Mouse (Mus musculus) layer of hippocampus, adult 2 months (tissue): Measurements from ENCODE around the gene Capn7. TPM values are rescaled to one million over a fixed set of nuclear protein-coding genes. Genes with fewer than 3 reads are reported as not detected.

ENCODE experiments used
- DNase-seq, 2 experiments: peaks; one replicate each; pipeline ENCODE4 v3.0.0; 2022; ENCODE audit warnings: low spot score in 2 of 2
- H3K27ac ChIP-seq: fragments of 200-600 bp; 2 replicates; pipeline ENCODE4 v1.8.1; 2022
- H3K4me3 ChIP-seq: fragments of 200-600 bp; 2 replicates; pipeline ENCODE4 v1.8.1; 2022; ENCODE audit warnings: mild to moderate bottlenecking
- CTCF ChIP-seq: fragments of 200-600 bp; conservative IDR thresholded peaks from 2 replicates; pipeline ENCODE4 v1.8.1; 2022; ENCODE audit warnings: antibody characterized with exemption, mild to moderate bottlenecking, moderate library complexity
- total RNA-seq, 2 experiments: library from RNA; stranded (reverse); gene quantifications; 2 replicates each; pipeline ENCODE4 v1.2.3; 2021

Capn7 gene
- total RNA-seq, 2 experiments from 2014 or later, result 35.6 to 39.4 TPM

- no peak for DNase-seq
- Histone ChIP-seq H3K4me3 (no peak overlapping the region), H3K27ac (no peak overlapping the region)
- no peak for TF ChIP-seq CTCF
These were observed 9.2 kb upstream of the Capn7 start for GRCm38 (mm10) chr14:31327196-31327595.

GRCm38 (mm10) chr14:31327681-31328080, 8.8 kb upstream of the Capn7 start:
- TF ChIP-seq CTCF, result peak; percentile 67
- H3K27ac ChIP-seq, result no peak overlapping the region
- DNase-seq, result no peak
- no peak overlapping the region for H3K4me3 ChIP-seq

GRCm38 (mm10) chr14:31329741-31330140, 6.7 kb upstream of the Capn7 start:
- Histone ChIP-seq H3K4me3 (no peak overlapping the region), H3K27ac (no peak overlapping the region)
- no peak for DNase-seq
- TF ChIP-seq CTCF, result no peak

GRCm38 (mm10) chr14:31330957-31331356, 5.5 kb upstream of the Capn7 start:
- no peak for TF ChIP-seq CTCF
- no peak for DNase-seq
- no peak overlapping the region for H3K27ac ChIP-seq
- H3K4me3 ChIP-seq, result no peak overlapping the region

GRCm38 (mm10) chr14:31335765-31336164, 673 bp upstream of the Capn7 start:
- TF ChIP-seq CTCF, result no peak
- DNase-seq, result peak in 1 of 2 experiments; percentile 11
- Histone ChIP-seq H3K4me3 (peak overlapping the region; percentile 87), H3K27ac (peak overlapping the region; percentile 92)

- DNase-seq, result no peak
- peak overlapping the region; percentile 92 for H3K27ac ChIP-seq
- peak overlapping the region; percentile 87 for H3K4me3 ChIP-seq
- TF ChIP-seq CTCF, result no peak
These were observed 968 bp downstream of the Capn7 start for GRCm38 (mm10) chr14:31337406-31337805.

- DNase-seq, result no peak
- no peak overlapping the region for H3K27ac ChIP-seq
- no peak for TF ChIP-seq CTCF
- H3K4me3 ChIP-seq, result peak overlapping the region; percentile 87
These were observed 1.5 kb downstream of the Capn7 start for GRCm38 (mm10) chr14:31337947-31338346.

- Histone ChIP-seq H3K27ac (no peak overlapping the region), H3K4me3 (no peak overlapping the region)
- TF ChIP-seq CTCF, result no peak
- no peak for DNase-seq
These were observed 6.8 kb downstream of the Capn7 start for GRCm38 (mm10) chr14:31343241-31343640.

GRCm38 (mm10) chr14:31345367-31345766, 8.9 kb downstream of the Capn7 start:
- no peak overlapping the region for H3K4me3 ChIP-seq
- no peak for TF ChIP-seq CTCF
- no peak for DNase-seq
- no peak overlapping the region for H3K27ac ChIP-seq

GRCm38 (mm10) chr14:31362236-31362635, 25.8 kb downstream of the Capn7 start:
- TF ChIP-seq CTCF, result no peak
- DNase-seq, result no peak
- Histone ChIP-seq H3K4me3 (no peak overlapping the region), H3K27ac (no peak overlapping the region)

GRCm38 (mm10) chr14:31364589-31364988, 28.2 kb downstream of the Capn7 start:
- no peak for DNase-seq
- TF ChIP-seq CTCF, result no peak

GRCm38 (mm10) chr14:31365350-31365749, 28.9 kb downstream of the Capn7 start:
- peak; percentile 53 to 88 for DNase-seq
- H3K4me3 ChIP-seq, result no peak overlapping the region
- TF ChIP-seq CTCF, result peak; percentile 90
- no peak overlapping the region for H3K27ac ChIP-seq

More at GRCm38 (mm10) chr14:31364589-31364988, 28.2 kb downstream of the Capn7 start:
- Histone ChIP-seq H3K27ac (no peak overlapping the region), H3K4me3 (no peak overlapping the region)

- Histone ChIP-seq H3K27ac (peak overlapping the region; percentile 40; the same call in 1 of the 2 replicates), H3K4me3 (no peak overlapping the region)
- DNase-seq, result no peak
- no peak for TF ChIP-seq CTCF
These were observed 31.5 kb downstream of the Capn7 start for GRCm38 (mm10) chr14:31367951-31368350.

GRCm38 (mm10) chr14:31369377-31369776, 32.9 kb downstream of the Capn7 start:
- no peak for DNase-seq
- Histone ChIP-seq H3K4me3 (no peak overlapping the region), H3K27ac (peak overlapping the region; percentile 40; the same call in 1 of the 2 replicates)
- TF ChIP-seq CTCF, result no peak

- Histone ChIP-seq H3K27ac (peak overlapping the region; percentile 60; the same call in 1 of the 2 replicates), H3K4me3 (no peak overlapping the region)
- TF ChIP-seq CTCF, result no peak
- DNase-seq, result no peak
These were observed 38.0 kb downstream of the Capn7 start for GRCm38 (mm10) chr14:31374390-31374789.
